Mouse (Mus musculus) cortical plate, adult 2 months (tissue): Measurements from ENCODE around the gene Prx.

ENCODE experiments used
- CTCF ChIP-seq: fragments of 200-500 bp; IDR thresholded peaks from 2 replicates; pipeline ENCODE4 v1.5.1; 2011; ENCODE audit warnings: mild to moderate bottlenecking, control low read depth, low read length; ENCODE audit not compliant: insufficient read depth; ENCODE audit errors: extremely low read depth
- POLR2A ChIP-seq: fragments of 200-500 bp; IDR thresholded peaks from 2 replicates; pipeline ENCODE4 v1.6.1; 2011; ENCODE audit warnings: mild to moderate bottlenecking, low read length, control low read depth; ENCODE audit not compliant: insufficient read depth; ENCODE audit errors: extremely low read depth

GRCm38 (mm10) chr7:27535386-27535785, 36.3 kb downstream of the Prx start:
- TF ChIP-seq CTCF (no peak), POLR2A (no peak)
